23 mouse cellular contexts compared by ENCODE assay signal in genomic region chr3:148220024-148220590, GRCm38 (mm10).
DNase-seq lines count a peak whose midpoint lies in the region; ATAC-seq and TF ChIP-seq lines count a peak whose summit lies in the region.
"Had no signal": no experiment of that assay in that cellular context is flagged by ENCODE, and none has a peak within 500 bp of the region (broad histone marks: within the 10 kb centered on the region; RNA-seq: fewer than 3 reads in every experiment).

No protein-coding gene starts in this region.

- no peak overlapping the region for H3K27ac ChIP-seq in forebrain, postnatal 0 days (ENCODE audit: low read depth, low read length)
- H3K27ac ChIP-seq in forebrain, embryonic 12.5 days: no peak overlapping the region
- no peak overlapping the region for H3K27ac ChIP-seq in midbrain, embryonic 11.5 days (ENCODE audit: low read depth, low read length)
- no peak overlapping the region for H3K27ac ChIP-seq in midbrain, embryonic 13.5 days
- H3K27ac ChIP-seq: embryonic facial prominence, embryonic 15.5 days; gastrocnemius, adult 2 months; hindbrain, embryonic 10.5 days; hindbrain, embryonic 14.5 days had no signal

- no peak overlapping the region for H3K4me2 ChIP-seq in forebrain, postnatal 0 days (ENCODE audit: low read depth)
- H3K4me2 ChIP-seq in forebrain, embryonic 12.5 days: no peak overlapping the region
- no peak overlapping the region for H3K4me2 ChIP-seq in midbrain, embryonic 11.5 days
- H3K4me2 ChIP-seq in midbrain, embryonic 13.5 days (replicated peaks): no peak overlapping the region
- H3K4me2 ChIP-seq: embryonic facial prominence, embryonic 15.5 days; heart, embryonic 12.5 days; hindbrain, embryonic 14.5 days had no signal

- no peak overlapping the region for H3K4me3 ChIP-seq in forebrain, postnatal 0 days (ENCODE audit: low read depth, low read length)
- no peak overlapping the region for H3K4me3 ChIP-seq in forebrain, embryonic 12.5 days (replicated peaks)
- H3K4me3 ChIP-seq in midbrain, embryonic 11.5 days (ENCODE audit: low read depth, low read length): no peak overlapping the region
- no peak overlapping the region for H3K4me3 ChIP-seq in midbrain, embryonic 13.5 days (replicated peaks)
- H3K4me3 ChIP-seq: embryonic facial prominence, embryonic 15.5 days; erythroblast, embryonic 14.5 days; gastrocnemius, adult 2 months; heart, embryonic 12.5 days; hindbrain, embryonic 10.5 days had no signal

- H3K9ac ChIP-seq in forebrain, postnatal 0 days: no peak overlapping the region
- H3K9ac ChIP-seq in forebrain, embryonic 12.5 days: no peak overlapping the region
- no peak overlapping the region for H3K9ac ChIP-seq in midbrain, embryonic 11.5 days (ENCODE audit: low read length)
- no peak overlapping the region for H3K9ac ChIP-seq in midbrain, embryonic 13.5 days (replicated peaks)
- H3K9ac ChIP-seq: embryonic facial prominence, embryonic 15.5 days; heart, embryonic 12.5 days; hindbrain, embryonic 14.5 days had no signal

- no peaks in the 10 kb centered on the region for H3K27me3 ChIP-seq in forebrain, postnatal 0 days (ENCODE audit: insufficient read depth, low read length)
- no peaks in the 10 kb centered on the region for H3K27me3 ChIP-seq in forebrain, embryonic 12.5 days
- H3K27me3 ChIP-seq in midbrain, embryonic 11.5 days (ENCODE audit: control insufficient read depth, insufficient read depth, low read length): no peaks in the 10 kb centered on the region
- H3K27me3 ChIP-seq in midbrain, embryonic 13.5 days: no peaks in the 10 kb centered on the region
- H3K27me3 ChIP-seq: CH12.LX; embryonic facial prominence, embryonic 15.5 days; heart, embryonic 12.5 days; Patski had no signal

- no peak for TF ChIP-seq CTCF in forebrain, postnatal 0 days (IDR thresholded peaks at IDR 0.05; ENCODE audit: low read depth)

- no peaks in the 10 kb centered on the region for H3K36me3 ChIP-seq in forebrain, postnatal 0 days (ENCODE audit: insufficient read depth)
- no peaks in the 10 kb centered on the region for H3K36me3 ChIP-seq in forebrain, embryonic 12.5 days (replicated peaks)
- H3K36me3 ChIP-seq in midbrain, embryonic 11.5 days (ENCODE audit: control insufficient read depth, insufficient read depth, low read length): no peaks in the 10 kb centered on the region
- H3K36me3 ChIP-seq in midbrain, embryonic 13.5 days: no peaks in the 10 kb centered on the region
- H3K36me3 ChIP-seq: embryonic facial prominence, embryonic 15.5 days; heart, embryonic 12.5 days; hindbrain, embryonic 10.5 days had no signal

- peak; percentile 55; the same call in 1 of the 2 replicates for ATAC-seq in forebrain, postnatal 0 days
- no peak for ATAC-seq in forebrain, embryonic 12.5 days (ENCODE audit: low FRiP score)
- no peak for ATAC-seq in midbrain, embryonic 11.5 days (ENCODE audit: low FRiP score)
- no peak for ATAC-seq in midbrain, embryonic 13.5 days
- ATAC-seq: activated CD4-positive, CD25-positive, alpha-beta regulatory T cell, adult 4 months; inflammation-experienced regulatory T-cells, adult 6 months; intestine, postnatal 0 days; Patski had no signal

- H3K4me1 ChIP-seq in forebrain, postnatal 0 days (ENCODE audit: insufficient read depth): no peaks in the 10 kb centered on the region
- H3K4me1 ChIP-seq in forebrain, embryonic 12.5 days: no peaks in the 10 kb centered on the region
- no peaks in the 10 kb centered on the region for H3K4me1 ChIP-seq in midbrain, embryonic 11.5 days (ENCODE audit: control insufficient read depth, insufficient read depth, low read length)
- no peaks in the 10 kb centered on the region for H3K4me1 ChIP-seq in midbrain, embryonic 13.5 days (replicated peaks)
- H3K4me1 ChIP-seq: embryonic facial prominence, embryonic 15.5 days; heart, embryonic 12.5 days; hindbrain, embryonic 10.5 days had no signal

- 62% methylated on average over 10 of the region's 10 CpGs for WGBS in forebrain, postnatal 0 days
- WGBS in forebrain, embryonic 12.5 days: 79% methylated on average over 10 of the region's 10 CpGs
- 84% methylated on average over 10 of the region's 10 CpGs for WGBS in midbrain, embryonic 11.5 days
- 74% methylated on average over 10 of the region's 10 CpGs for WGBS in midbrain, embryonic 13.5 days

- DNase-seq in cerebellum, postnatal 14 days: peak; percentile 57 to 66
- no peak for DNase-seq in cerebellum, adult 9-10 months
- DNase-seq in forebrain, postnatal 0 days: peak; percentile 17
- DNase-seq in midbrain, embryonic 11.5 days (ENCODE audit: low spot score, missing footprints): peak; percentile 70
- DNase-seq in right cerebral cortex, postnatal 14 days: peak; percentile 3
- DNase-seq in right cerebral cortex, postnatal 36 days (ENCODE audit: low spot score in 2 of 2): no peak
- DNase-seq: adrenal gland, adult 2 months; adrenal gland, postnatal 36 days; embryo, embryonic 11 days; gastrocnemius, adult 2 months; gastrocnemius, postnatal 25 days had no signal

- no peaks in the 10 kb centered on the region for H3K9me3 ChIP-seq in forebrain, postnatal 0 days (ENCODE audit: low read length)
- H3K9me3 ChIP-seq in forebrain, embryonic 12.5 days: no peaks in the 10 kb centered on the region
- no peaks in the 10 kb centered on the region for H3K9me3 ChIP-seq in midbrain, embryonic 11.5 days (ENCODE audit: control insufficient read depth, low read length)
- no peaks in the 10 kb centered on the region for H3K9me3 ChIP-seq in midbrain, embryonic 13.5 days
- H3K9me3 ChIP-seq: embryonic facial prominence, embryonic 15.5 days; heart, embryonic 12.5 days; hindbrain, embryonic 10.5 days had no signal

Comparison
In these comparisons a context has a peak if more than half of its experiments do, and no peak if none do; other contexts are left out.
1. DNase-seq: peak in cerebellum, postnatal 14 days (2 of 2), forebrain, postnatal 0 days (single experiment), midbrain, embryonic 11.5 days (single experiment) and right cerebral cortex, postnatal 14 days (single experiment); none in cerebellum, adult 9-10 months (single experiment) and right cerebral cortex, postnatal 36 days (0 of 2).